Mouse (Mus musculus): Measurements from ENCODE around the gene Ccdc18. TPM values are rescaled to one million over a fixed set of nuclear protein-coding genes. Genes with fewer than 3 reads are reported as not detected.
"Not testable (repeated sequence)": the region's sequence is repeated elsewhere in the genome, so short reads cannot be mapped to it uniquely, and the experiment has no call there.

Gene Ccdc18
- polyA plus RNA-seq (2014; fragmentation: Nextera tagmentation; extraction: Ambion mirVana) = 10.7 and 12.5 TPM in 2 replicates

DNA sequence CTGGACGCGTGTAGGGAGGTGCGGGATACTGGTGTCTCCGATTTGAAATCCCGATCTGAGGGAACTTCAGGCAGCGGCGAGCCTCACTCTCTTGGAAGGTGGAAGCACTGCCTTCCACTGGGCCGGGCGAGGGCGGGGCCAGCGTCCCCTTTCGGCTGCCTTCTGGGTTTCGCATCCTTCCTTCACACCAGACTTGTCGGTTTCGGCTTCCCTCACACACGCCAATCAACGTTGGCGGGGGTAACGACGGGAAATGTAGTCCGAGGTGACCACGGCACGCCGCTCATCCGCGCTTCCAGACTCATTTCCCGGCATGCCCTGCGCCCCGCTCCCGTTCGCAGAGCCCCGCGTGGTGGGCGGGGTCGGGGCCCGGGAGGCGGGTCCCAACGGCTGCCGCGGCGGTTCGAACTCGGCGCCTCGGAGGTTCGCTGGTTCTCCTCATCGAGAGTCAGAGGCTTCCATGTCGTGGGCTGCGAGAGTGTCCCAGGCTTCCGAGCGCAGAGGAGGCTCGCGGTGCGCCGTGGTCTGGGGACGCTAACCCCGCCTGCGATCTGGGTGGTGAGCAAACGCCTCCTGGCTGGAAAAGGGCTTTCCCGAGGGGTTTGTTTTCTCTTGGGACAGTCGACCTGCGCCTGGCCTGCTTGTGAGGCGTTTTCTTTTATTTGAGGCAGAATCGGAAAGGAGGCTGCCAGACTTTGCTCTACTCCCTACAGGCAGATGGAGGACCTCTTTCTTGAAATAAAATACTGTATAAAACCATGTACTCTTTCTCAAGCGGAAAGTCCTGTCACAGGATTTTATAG lies at the start of gene Ccdc18, which contains the start of gene Tmed5:
Gene Ccdc18 (plus strand): TSS at position 435 of the 803 bp plus-strand sequence.
Gene Tmed5 (minus strand): TSS at position 180 of the 803 bp plus-strand sequence.
- peaks cover 4% of the 10 kb centered on the region; the same call in 1 of the 2 replicates for H3K4me1 ChIP-seq (ENCODE audit: control insufficient read depth, insufficient read depth, low read length)
- H3K4me3 ChIP-seq (ENCODE audit: low read length) = peak within 1 kb of the TSS; percentile 89
- peak within 1 kb of the TSS; percentile 53 for H3K4me2 ChIP-seq (replicated peaks; ENCODE audit: low read depth, low read length)
- 2% methylated on average over 65 of the region's 65 CpGs for WGBS
- H3K9me3 ChIP-seq (ENCODE audit: control insufficient read depth, low read length) = no peaks in the 10 kb centered on the region
- peaks cover 7% of the 10 kb centered on the region; the same call in 1 of the 2 replicates for H3K36me3 ChIP-seq (ENCODE audit: control insufficient read depth, insufficient read depth, low read length)
- peak within 1 kb of the TSS; percentile 94 for H3K27ac ChIP-seq (ENCODE audit: low read depth, low read length)
- peak; percentile 99 for ATAC-seq (ENCODE audit: low FRiP score, low TSS enrichment)
- H3K27me3 ChIP-seq (ENCODE audit: control insufficient read depth, insufficient read depth, low read length) = no peaks in the 10 kb centered on the region
- H3K9ac ChIP-seq (ENCODE audit: low read depth, low read length) = peak within 1 kb of the TSS; percentile 84

DNA sequence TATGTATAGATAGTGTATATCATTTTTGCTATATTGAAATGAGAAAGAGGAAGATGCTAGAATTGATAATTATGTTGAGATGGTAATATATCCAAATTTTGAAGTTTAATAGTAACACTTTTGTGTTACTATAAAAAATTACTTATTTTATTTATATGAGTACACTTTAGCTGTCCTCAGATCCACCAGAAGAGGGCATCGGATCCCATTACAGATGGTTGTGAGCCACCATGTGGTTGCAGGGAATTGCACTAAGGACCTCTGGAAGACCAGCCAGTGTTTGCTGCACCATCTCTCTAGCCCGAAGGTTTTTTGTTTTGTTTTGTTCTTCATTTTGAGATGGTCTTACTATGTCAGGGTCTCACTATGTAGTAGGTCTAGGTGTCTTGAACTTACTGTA lies 47.2 kb upstream of the Ccdc18 start:
- Histone ChIP-seq H3K9me3 (ENCODE audit: control insufficient read depth, low read length) (no peaks in the 10 kb centered on the region), H3K4me3 (ENCODE audit: low read length) (no peak overlapping the region), H3K9ac (ENCODE audit: low read depth, low read length) (no peak overlapping the region), H3K36me3 (ENCODE audit: control insufficient read depth, insufficient read depth, low read length) (peaks cover 76% of the 10 kb centered on the region), H3K4me2 (replicated peaks; ENCODE audit: low read depth, low read length) (no peak overlapping the region), H3K27me3 (ENCODE audit: control insufficient read depth, insufficient read depth, low read length) (no peaks in the 10 kb centered on the region), H3K27ac (ENCODE audit: low read depth, low read length) (no peak overlapping the region), H3K4me1 (ENCODE audit: control insufficient read depth, insufficient read depth, low read length) (no peaks in the 10 kb centered on the region)
- ATAC-seq (ENCODE audit: low FRiP score, low TSS enrichment) = no peak
- WGBS = 94% methylated on average over 2 of the region's 2 CpGs

DNA sequence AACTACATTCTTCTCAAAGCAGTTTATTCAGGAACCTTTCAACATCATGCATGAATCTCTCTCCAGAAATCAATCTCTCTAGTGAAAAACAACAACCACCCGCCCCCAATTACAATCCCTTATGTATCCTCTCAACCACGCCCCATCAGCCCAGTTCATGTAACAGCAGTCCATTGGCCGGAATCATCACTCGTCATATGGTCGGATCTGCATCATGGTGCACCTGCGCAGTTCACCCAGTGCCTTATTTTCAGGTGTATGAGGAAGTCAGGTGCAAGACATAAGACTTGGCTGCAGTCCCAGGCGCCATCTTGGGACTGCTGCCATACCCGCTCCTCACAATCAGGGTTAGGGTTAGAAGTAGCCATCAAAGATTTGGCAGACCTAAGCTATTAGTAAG lies 39.9 kb upstream of the Ccdc18 start:
- not testable (repeated sequence) for H3K4me1 ChIP-seq (ENCODE audit: control insufficient read depth, insufficient read depth, low read length); H3K4me2 ChIP-seq (replicated peaks; ENCODE audit: low read depth, low read length); H3K27ac ChIP-seq (ENCODE audit: low read depth, low read length); ATAC-seq (ENCODE audit: low FRiP score, low TSS enrichment); H3K4me3 ChIP-seq (ENCODE audit: low read length); H3K9ac ChIP-seq (ENCODE audit: low read depth, low read length); H3K9me3 ChIP-seq (ENCODE audit: control insufficient read depth, low read length); H3K27me3 ChIP-seq (ENCODE audit: control insufficient read depth, insufficient read depth, low read length)
- WGBS = 96% methylated on average over 8 of the region's 8 CpGs
- H3K36me3 ChIP-seq (ENCODE audit: control insufficient read depth, insufficient read depth, low read length) = peaks cover 68% of the 10 kb centered on the region

DNA sequence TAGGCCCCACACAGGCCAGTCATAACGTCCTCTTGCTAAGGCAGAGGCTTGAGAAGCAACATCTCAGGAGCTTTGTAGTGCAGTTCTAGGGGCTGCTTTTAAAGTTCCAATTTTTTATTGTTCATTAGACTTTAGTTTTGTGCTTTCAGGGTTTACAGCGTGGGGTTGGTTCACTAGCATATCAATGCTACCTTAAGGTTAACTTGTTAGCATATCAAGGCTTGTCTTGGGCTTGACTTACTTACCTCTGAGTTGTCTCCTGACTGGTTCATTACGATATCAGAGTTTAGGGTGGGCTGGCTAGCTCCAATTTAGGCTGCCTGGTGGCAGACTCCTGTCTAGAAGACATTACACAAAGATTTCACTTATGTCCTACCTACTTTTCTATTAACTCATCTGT lies 35.0 kb upstream of the Ccdc18 start:
- WGBS = 83% methylated on average over 3 of the region's 3 CpGs

DNA sequence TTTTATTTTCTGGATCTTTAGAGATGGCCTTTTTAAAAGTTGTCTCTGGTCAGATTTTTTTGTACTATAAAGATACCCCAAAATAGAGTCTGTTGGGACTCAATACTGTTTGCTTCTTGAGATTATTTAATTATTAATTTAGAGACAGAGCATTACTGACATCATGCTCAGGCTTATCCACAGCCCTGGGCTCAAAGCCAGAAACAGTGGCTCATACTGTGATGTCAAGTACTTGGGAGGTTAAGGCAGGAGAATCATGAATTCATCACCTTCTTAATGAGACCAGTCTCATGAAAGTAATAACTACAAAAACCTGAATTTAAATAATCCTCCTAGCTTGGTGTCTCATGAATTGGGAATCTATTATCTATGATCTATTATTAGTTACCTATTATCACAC lies 32.5 kb upstream of the Ccdc18 start:
- Histone ChIP-seq H3K4me3 (ENCODE audit: low read length) (no peak overlapping the region), H3K36me3 (ENCODE audit: control insufficient read depth, insufficient read depth, low read length) (peaks cover 70% of the 10 kb centered on the region), H3K4me1 (ENCODE audit: control insufficient read depth, insufficient read depth, low read length) (no peaks in the 10 kb centered on the region), H3K9ac (ENCODE audit: low read depth, low read length) (no peak overlapping the region), H3K9me3 (ENCODE audit: control insufficient read depth, low read length) (no peaks in the 10 kb centered on the region), H3K4me2 (replicated peaks; ENCODE audit: low read depth, low read length) (no peak overlapping the region), H3K27ac (ENCODE audit: low read depth, low read length) (no peak overlapping the region), H3K27me3 (ENCODE audit: control insufficient read depth, insufficient read depth, low read length) (no peaks in the 10 kb centered on the region)
- no peak for ATAC-seq (ENCODE audit: low FRiP score, low TSS enrichment)

More for the DNA sequence above, 35.0 kb upstream of the Ccdc18 start:
- Histone ChIP-seq H3K4me2 (replicated peaks; ENCODE audit: low read depth, low read length) (no peak overlapping the region), H3K4me1 (ENCODE audit: control insufficient read depth, insufficient read depth, low read length) (no peaks in the 10 kb centered on the region), H3K36me3 (ENCODE audit: control insufficient read depth, insufficient read depth, low read length) (peaks cover 68% of the 10 kb centered on the region), H3K9me3 (ENCODE audit: control insufficient read depth, low read length) (no peaks in the 10 kb centered on the region), H3K4me3 (ENCODE audit: low read length) (no peak overlapping the region), H3K27ac (ENCODE audit: low read depth, low read length) (no peak overlapping the region), H3K9ac (ENCODE audit: low read depth, low read length) (no peak overlapping the region), H3K27me3 (ENCODE audit: control insufficient read depth, insufficient read depth, low read length) (no peaks in the 10 kb centered on the region)
- ATAC-seq (ENCODE audit: low FRiP score, low TSS enrichment) = no peak

DNA sequence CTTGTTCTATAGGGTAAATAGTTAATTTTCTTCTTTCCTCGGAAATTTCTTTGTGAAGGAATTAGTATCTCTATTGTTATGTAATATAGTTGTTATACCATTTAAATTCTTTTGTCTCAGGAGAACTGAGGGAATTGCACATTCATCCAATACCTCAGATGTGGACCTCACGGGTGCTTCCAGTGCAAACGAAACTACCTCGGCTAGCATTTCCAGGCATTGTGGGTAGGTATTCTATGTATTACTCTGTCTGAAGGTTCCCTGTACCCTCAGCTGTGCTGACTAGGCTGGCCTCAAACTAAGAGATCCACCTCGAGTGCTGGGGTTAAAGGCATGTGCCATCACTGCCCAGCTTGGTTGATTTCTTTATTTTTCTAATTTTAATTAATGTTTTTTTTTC lies 28.4 kb upstream of the Ccdc18 start:
- no peaks in the 10 kb centered on the region for H3K4me1 ChIP-seq (ENCODE audit: control insufficient read depth, insufficient read depth, low read length)
- 86% methylated on average over 5 of the region's 5 CpGs for WGBS
- H3K27me3 ChIP-seq (ENCODE audit: control insufficient read depth, insufficient read depth, low read length) = no peaks in the 10 kb centered on the region
- no peak overlapping the region for H3K27ac ChIP-seq (ENCODE audit: low read depth, low read length)
- H3K4me2 ChIP-seq (replicated peaks; ENCODE audit: low read depth, low read length) = no peak overlapping the region
- H3K4me3 ChIP-seq (ENCODE audit: low read length) = no peak overlapping the region
- ATAC-seq (ENCODE audit: low FRiP score, low TSS enrichment) = no peak
- H3K9ac ChIP-seq (ENCODE audit: low read depth, low read length) = no peak overlapping the region
- peaks cover 64% of the 10 kb centered on the region for H3K36me3 ChIP-seq (ENCODE audit: control insufficient read depth, insufficient read depth, low read length)
- no peaks in the 10 kb centered on the region for H3K9me3 ChIP-seq (ENCODE audit: control insufficient read depth, low read length)

DNA sequence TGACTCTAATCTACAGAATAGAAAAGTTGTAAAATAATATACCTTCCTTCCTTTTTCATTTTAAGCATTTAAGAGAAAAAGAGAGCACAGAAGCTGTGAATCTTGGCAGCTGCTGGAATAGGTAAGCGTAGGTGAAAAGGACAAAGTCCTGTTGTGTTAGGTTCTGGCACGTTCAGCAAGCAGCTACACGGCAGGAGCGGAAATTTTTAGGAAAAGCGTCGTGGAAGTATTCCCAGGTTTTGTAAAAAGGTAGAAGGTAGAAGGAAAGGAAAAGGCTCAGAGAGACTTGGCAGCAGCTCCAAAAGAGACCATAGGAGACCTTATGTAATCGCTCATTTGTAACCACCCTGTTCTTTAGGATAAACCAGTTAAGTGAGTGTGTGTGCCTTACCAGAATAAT lies 23.3 kb upstream of the Ccdc18 start:
- H3K27ac ChIP-seq (ENCODE audit: low read depth, low read length) = no peak overlapping the region
- H3K4me2 ChIP-seq (replicated peaks; ENCODE audit: low read depth, low read length) = no peak overlapping the region
- no peak overlapping the region for H3K9ac ChIP-seq (ENCODE audit: low read depth, low read length)
- H3K4me3 ChIP-seq (ENCODE audit: low read length) = no peak overlapping the region
- no peaks in the 10 kb centered on the region for H3K27me3 ChIP-seq (ENCODE audit: control insufficient read depth, insufficient read depth, low read length)
- H3K36me3 ChIP-seq (ENCODE audit: control insufficient read depth, insufficient read depth, low read length) = peaks cover 44% of the 10 kb centered on the region
- no peaks in the 10 kb centered on the region for H3K4me1 ChIP-seq (ENCODE audit: control insufficient read depth, insufficient read depth, low read length)
- ATAC-seq (ENCODE audit: low FRiP score, low TSS enrichment) = no peak
- H3K9me3 ChIP-seq (ENCODE audit: control insufficient read depth, low read length) = no peaks in the 10 kb centered on the region
- 96% methylated on average over 7 of the region's 7 CpGs for WGBS

DNA sequence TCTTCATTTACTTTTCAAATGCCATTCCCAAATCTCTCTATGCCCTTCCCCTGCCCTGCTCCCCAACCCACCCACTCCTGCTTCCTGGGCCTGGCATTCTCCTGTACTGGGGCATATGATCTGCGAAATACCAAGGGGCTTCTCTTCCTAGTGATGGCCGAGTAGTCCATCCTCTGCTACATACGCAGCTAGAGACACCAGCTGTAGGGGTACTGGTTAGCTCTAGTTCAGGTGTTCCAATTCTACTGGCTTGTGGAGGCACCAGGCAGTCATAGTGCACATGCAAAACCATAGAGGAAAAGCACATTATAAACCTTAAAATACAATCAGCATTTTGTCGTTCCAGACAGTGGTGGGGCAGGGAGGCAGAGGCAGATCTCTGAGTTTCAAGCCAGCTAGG lies 15.0 kb upstream of the Ccdc18 start:
- ATAC-seq (ENCODE audit: low FRiP score, low TSS enrichment) = no peak
- Histone ChIP-seq H3K36me3 (ENCODE audit: control insufficient read depth, insufficient read depth, low read length) (no peaks in the 10 kb centered on the region), H3K4me1 (ENCODE audit: control insufficient read depth, insufficient read depth, low read length) (no peaks in the 10 kb centered on the region), H3K9me3 (ENCODE audit: control insufficient read depth, low read length) (no peaks in the 10 kb centered on the region), H3K4me2 (replicated peaks; ENCODE audit: low read depth, low read length) (no peak overlapping the region), H3K4me3 (ENCODE audit: low read length) (no peak overlapping the region), H3K27me3 (ENCODE audit: control insufficient read depth, insufficient read depth, low read length) (no peaks in the 10 kb centered on the region), H3K27ac (ENCODE audit: low read depth, low read length) (no peak overlapping the region), H3K9ac (ENCODE audit: low read depth, low read length) (no peak overlapping the region)
- 95% methylated on average over 4 of the region's 4 CpGs for WGBS

DNA sequence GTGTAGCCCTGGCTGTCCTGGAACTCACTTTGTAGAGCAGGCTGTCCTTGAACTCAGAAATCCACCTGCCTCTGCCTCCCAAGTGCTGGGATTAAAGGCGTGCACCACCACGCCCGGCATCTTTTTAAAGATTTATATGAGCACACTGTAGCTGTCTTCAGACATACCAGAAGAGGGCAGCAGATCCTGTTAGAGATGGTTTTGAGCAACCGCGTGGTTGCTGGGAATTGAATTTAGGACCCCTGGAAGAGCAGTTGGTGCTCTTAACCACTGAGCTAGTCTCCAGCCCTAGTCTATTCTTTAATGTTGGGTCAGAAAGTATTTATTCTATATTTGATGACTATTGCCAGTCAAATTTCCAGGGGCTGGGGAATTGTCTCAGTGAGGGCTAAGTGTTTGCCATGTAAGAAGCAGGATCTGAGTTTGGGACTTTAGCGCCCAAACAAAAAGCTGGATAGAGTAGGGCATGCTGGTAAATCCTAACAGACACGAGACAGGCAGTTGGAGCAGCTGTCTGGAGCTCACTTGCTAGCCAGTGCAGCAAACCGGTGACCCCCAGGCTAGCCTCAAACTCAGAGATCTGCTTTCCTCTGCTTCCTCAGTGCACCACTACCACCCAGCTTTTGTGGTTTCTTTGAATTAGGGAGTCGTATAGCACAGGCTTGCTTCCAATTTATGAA lies 12.3 kb upstream of the Ccdc18 start:
- no peak overlapping the region for H3K4me3 ChIP-seq (ENCODE audit: low read length)
- H3K9me3 ChIP-seq (ENCODE audit: control insufficient read depth, low read length) = no peaks in the 10 kb centered on the region
- H3K27me3 ChIP-seq (ENCODE audit: control insufficient read depth, insufficient read depth, low read length) = no peaks in the 10 kb centered on the region
- ATAC-seq (ENCODE audit: low FRiP score, low TSS enrichment) = no peak
- H3K27ac ChIP-seq (ENCODE audit: low read depth, low read length) = no peak overlapping the region
- no peaks in the 10 kb centered on the region for H3K36me3 ChIP-seq (ENCODE audit: control insufficient read depth, insufficient read depth, low read length)
- H3K4me1 ChIP-seq (ENCODE audit: control insufficient read depth, insufficient read depth, low read length) = no peaks in the 10 kb centered on the region
- WGBS = 86% methylated on average over 9 of the region's 9 CpGs
- no peak overlapping the region for H3K9ac ChIP-seq (ENCODE audit: low read depth, low read length)
- H3K4me2 ChIP-seq (replicated peaks; ENCODE audit: low read depth, low read length) = no peak overlapping the region
